Mouse (Mus musculus): Measurements from ENCODE around the gene Grin3a. TPM values are rescaled to one million over a fixed set of nuclear protein-coding genes. Genes with fewer than 3 reads are reported as not detected.

The Grin3a gene
- polyA plus RNA-seq (2012; fragmentation: generic; extraction: Trizol), result 0.02 TPM

DNA sequence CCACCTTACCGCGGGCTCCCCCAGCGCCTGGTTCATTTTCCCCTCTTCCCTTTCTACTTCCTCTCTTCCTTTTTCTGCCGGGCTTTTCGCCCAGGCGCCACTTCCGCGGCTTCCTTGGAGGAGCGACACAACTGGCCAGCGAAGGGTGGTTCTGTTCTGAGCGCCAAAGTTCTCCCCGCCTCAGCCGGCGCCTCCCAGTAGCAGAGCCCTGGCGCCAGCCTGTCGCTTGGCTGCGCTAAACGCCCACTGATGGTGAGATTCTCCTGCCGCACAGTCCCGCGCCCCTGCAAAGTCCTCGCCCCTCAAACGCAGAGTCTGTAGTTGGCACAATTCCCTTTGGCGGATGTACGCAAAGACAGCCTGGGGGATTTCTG, at the start of gene Grin3a:
TSS of gene Grin3a (minus strand) at position 133 of the 374 bp plus-strand sequence.
- Histone ChIP-seq H3K79me2 (ENCODE audit: control insufficient read depth, insufficient read depth) (no peaks in the 10 kb centered on the region), H3K36me3 (ENCODE audit: control insufficient read depth, insufficient read depth) (no peaks in the 10 kb centered on the region), H3K4me3 (no peak within 1 kb of the TSS), H3ac (ENCODE audit: control insufficient read depth, insufficient read length) (no peak within 1 kb of the TSS), H3K4me2 (ENCODE audit: low read depth) (no peak within 1 kb of the TSS), H3K27me3 (ENCODE audit: control insufficient read depth, insufficient read depth, insufficient read length) (no peaks in the 10 kb centered on the region)
- TF ChIP-seq CEBPB (IDR thresholded peaks at IDR 0.05; ENCODE audit: insufficient read depth, poor library complexity, severe bottlenecking) (no peak), REST (IDR thresholded peaks at IDR 0.05; ENCODE audit: insufficient read depth, insufficient read length) (no peak), MAX (IDR thresholded peaks at IDR 0.05; ENCODE audit: low read depth) (no peak), MYOG (IDR thresholded peaks at IDR 0.05; ENCODE audit: control insufficient read depth in 1 of 3, insufficient read depth in 1 of 3, insufficient read length in 2 of 3, low read depth in 2 of 3) (no peak), TCF3 (IDR thresholded peaks at IDR 0.05; ENCODE audit: insufficient read length, low read depth) (no peak), POLR2AphosphoS2 (IDR thresholded peaks at IDR 0.05; ENCODE audit: insufficient read length, low read depth) (no peak), USF1 (IDR thresholded peaks at IDR 0.05; ENCODE audit: low read depth) (no peak), E2F4 (IDR thresholded peaks at IDR 0.05; ENCODE audit: insufficient read depth) (no peak), TCF12 (IDR thresholded peaks at IDR 0.05; ENCODE audit: insufficient read depth, poor library complexity, severe bottlenecking) (no peak), SRF (IDR thresholded peaks at IDR 0.05; ENCODE audit: control insufficient read depth, insufficient read length, low read depth) (no peak), POLR2A (IDR thresholded peaks at IDR 0.05; ENCODE audit: insufficient read length, low read depth) (no peak)

DNA sequence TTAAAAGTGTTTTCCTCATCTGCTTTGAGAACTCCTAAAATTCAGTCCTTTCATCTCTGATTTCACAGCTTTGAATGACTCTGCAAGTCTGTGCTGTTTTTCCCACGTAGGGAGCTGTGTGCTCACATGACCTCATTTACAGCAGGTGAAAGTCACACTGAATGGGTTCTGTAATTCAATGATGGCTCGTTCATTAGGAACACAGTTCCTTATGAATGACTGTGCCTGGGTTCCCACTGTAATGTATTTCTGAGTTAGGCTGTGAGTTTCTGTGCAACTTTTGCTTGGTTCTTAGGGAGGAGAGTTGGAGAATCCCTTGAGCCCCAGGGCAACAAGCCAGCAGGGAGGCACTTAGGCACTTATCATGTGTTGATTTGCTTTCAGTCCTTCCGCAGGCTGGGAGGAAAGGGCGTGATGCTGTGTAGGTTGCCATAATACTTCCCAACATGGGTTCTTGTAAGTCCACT, 46.3 kb upstream of the Grin3a start:
- H3K4me3 ChIP-seq, result no peak overlapping the region
- no peak for TF ChIP-seq POLR2AphosphoS2 (IDR thresholded peaks at IDR 0.05; ENCODE audit: insufficient read length, low read depth)
- TF ChIP-seq TCF3 (IDR thresholded peaks at IDR 0.05; ENCODE audit: insufficient read length, low read depth), result no peak
- TF ChIP-seq USF1 (IDR thresholded peaks at IDR 0.05; ENCODE audit: low read depth), result no peak
- no peak for TF ChIP-seq SRF (IDR thresholded peaks at IDR 0.05; ENCODE audit: control insufficient read depth, insufficient read length, low read depth)
- TF ChIP-seq REST (IDR thresholded peaks at IDR 0.05; ENCODE audit: insufficient read depth, insufficient read length), result no peak
- H3K4me2 ChIP-seq (ENCODE audit: low read depth), result no peak overlapping the region
- no peaks in the 10 kb centered on the region for H3K36me3 ChIP-seq (ENCODE audit: control insufficient read depth, insufficient read depth)
- H3K79me2 ChIP-seq (ENCODE audit: control insufficient read depth, insufficient read depth), result no peaks in the 10 kb centered on the region
- no peak overlapping the region for H3ac ChIP-seq (ENCODE audit: control insufficient read depth, insufficient read length)
- H3K27me3 ChIP-seq (ENCODE audit: control insufficient read depth, insufficient read depth, insufficient read length), result no peaks in the 10 kb centered on the region

DNA sequence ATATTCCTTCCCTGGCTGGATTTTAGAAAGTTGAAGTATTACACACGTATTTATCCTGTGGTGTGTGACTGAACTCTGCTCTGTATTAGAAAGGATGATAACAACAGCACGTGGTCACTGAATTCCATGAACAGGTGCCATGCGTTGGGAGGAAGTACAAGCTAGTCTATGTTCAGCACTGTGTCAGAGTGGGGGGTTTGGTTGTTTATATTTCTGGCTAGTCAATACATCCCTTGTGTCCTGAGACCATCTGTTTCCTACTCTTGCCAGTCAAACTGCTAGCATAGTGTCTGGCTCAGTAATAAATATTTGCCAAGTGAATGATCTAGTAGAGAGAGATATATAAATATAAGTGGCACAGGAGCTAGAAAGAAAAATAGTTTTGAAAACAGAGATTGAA, 31.5 kb upstream of the Grin3a start:
- Histone ChIP-seq H3K4me3 (no peak overlapping the region), H3K4me2 (ENCODE audit: low read depth) (no peak overlapping the region), H3ac (ENCODE audit: control insufficient read depth, insufficient read length) (no peak overlapping the region), H3K79me2 (ENCODE audit: control insufficient read depth, insufficient read depth) (no peaks in the 10 kb centered on the region), H3K36me3 (ENCODE audit: control insufficient read depth, insufficient read depth) (no peaks in the 10 kb centered on the region), H3K27me3 (ENCODE audit: control insufficient read depth, insufficient read depth, insufficient read length) (no peaks in the 10 kb centered on the region)
- TF ChIP-seq POLR2AphosphoS2 (IDR thresholded peaks at IDR 0.05; ENCODE audit: insufficient read length, low read depth) (no peak), TCF12 (IDR thresholded peaks at IDR 0.05; ENCODE audit: insufficient read depth, poor library complexity, severe bottlenecking) (no peak), REST (IDR thresholded peaks at IDR 0.05; ENCODE audit: insufficient read depth, insufficient read length) (no peak), E2F4 (IDR thresholded peaks at IDR 0.05; ENCODE audit: insufficient read depth) (no peak), MAX (IDR thresholded peaks at IDR 0.05; ENCODE audit: low read depth) (no peak), TCF3 (IDR thresholded peaks at IDR 0.05; ENCODE audit: insufficient read length, low read depth) (no peak), MYOG (IDR thresholded peaks at IDR 0.05; ENCODE audit: control insufficient read depth in 1 of 3, insufficient read depth in 1 of 3, insufficient read length in 2 of 3, low read depth in 2 of 3) (no peak), MYOD1 (IDR thresholded peaks at IDR 0.05; ENCODE audit: control insufficient read depth in 1 of 3, insufficient read length in 2 of 3, low read depth in 2 of 3) (no peak), POLR2A (IDR thresholded peaks at IDR 0.05; ENCODE audit: insufficient read length, low read depth) (no peak), CEBPB (IDR thresholded peaks at IDR 0.05; ENCODE audit: insufficient read depth, poor library complexity, severe bottlenecking) (no peak), SRF (IDR thresholded peaks at IDR 0.05; ENCODE audit: control insufficient read depth, insufficient read length, low read depth) (no peak), USF1 (IDR thresholded peaks at IDR 0.05; ENCODE audit: low read depth) (no peak)

GRCm38 (mm10) chr4:49860611-49861010, 15.1 kb upstream of the Grin3a start:
- no peaks in the 10 kb centered on the region for H3K36me3 ChIP-seq (ENCODE audit: control insufficient read depth, insufficient read depth)
- TF ChIP-seq CEBPB (IDR thresholded peaks at IDR 0.05; ENCODE audit: insufficient read depth, poor library complexity, severe bottlenecking) (no peak), MYOD1 (IDR thresholded peaks at IDR 0.05; ENCODE audit: control insufficient read depth in 1 of 3, insufficient read length in 2 of 3, low read depth in 2 of 3) (no peak), MAX (IDR thresholded peaks at IDR 0.05; ENCODE audit: low read depth) (no peak), USF1 (IDR thresholded peaks at IDR 0.05; ENCODE audit: low read depth) (no peak), E2F4 (IDR thresholded peaks at IDR 0.05; ENCODE audit: insufficient read depth) (no peak), POLR2AphosphoS2 (IDR thresholded peaks at IDR 0.05; ENCODE audit: insufficient read length, low read depth) (no peak), POLR2A (IDR thresholded peaks at IDR 0.05; ENCODE audit: insufficient read length, low read depth) (no peak), REST (IDR thresholded peaks at IDR 0.05; ENCODE audit: insufficient read depth, insufficient read length) (no peak), TCF12 (IDR thresholded peaks at IDR 0.05; ENCODE audit: insufficient read depth, poor library complexity, severe bottlenecking) (no peak), TCF3 (IDR thresholded peaks at IDR 0.05; ENCODE audit: insufficient read length, low read depth) (no peak), SRF (IDR thresholded peaks at IDR 0.05; ENCODE audit: control insufficient read depth, insufficient read length, low read depth) (no peak), MYOG (IDR thresholded peaks at IDR 0.05; ENCODE audit: control insufficient read depth in 1 of 3, insufficient read depth in 1 of 3, insufficient read length in 2 of 3, low read depth in 2 of 3) (no peak)
- H3ac ChIP-seq (ENCODE audit: control insufficient read depth, insufficient read length), result no peak overlapping the region
- H3K27me3 ChIP-seq (ENCODE audit: control insufficient read depth, insufficient read depth, insufficient read length), result no peaks in the 10 kb centered on the region
- no peaks in the 10 kb centered on the region for H3K79me2 ChIP-seq (ENCODE audit: control insufficient read depth, insufficient read depth)
- H3K4me2 ChIP-seq (ENCODE audit: low read depth), result no peak overlapping the region
- no peak overlapping the region for H3K4me3 ChIP-seq

Measured in myocyte (in vitro differentiated cells).